Mouse (Mus musculus) cortical plate, adult 2 months (tissue): Measurements from ENCODE around the gene Cdk14. TPM values are rescaled to one million over a fixed set of nuclear protein-coding genes. Genes with fewer than 3 reads are reported as not detected.
"Not testable (repeated sequence)": the region's sequence is repeated elsewhere in the genome, so short reads cannot be mapped to it uniquely, and the experiment has no call there.

Experiments used
- H3K27ac ChIP-seq: fragments of 200-500 bp; 2 replicates; pipeline ENCODE4 v1.5.1; 2012; ENCODE audit warnings: low read length, control low read depth, inconsistent platforms; ENCODE audit not compliant: insufficient read depth
- H3K4me1 ChIP-seq: fragments of 200-500 bp; 2 replicates; pipeline ENCODE4 v1.6.1; 2011; ENCODE audit warnings: low read length; ENCODE audit not compliant: control insufficient read depth, insufficient read depth
- H3K4me3 ChIP-seq: fragments of 200-500 bp; 2 replicates; pipeline ENCODE4 v1.5.1; 2011; ENCODE audit warnings: mild to moderate bottlenecking, low read length, control low read depth; ENCODE audit not compliant: insufficient read depth
- CTCF ChIP-seq: fragments of 200-500 bp; IDR thresholded peaks from 2 replicates; pipeline ENCODE4 v1.5.1; 2011; ENCODE audit warnings: mild to moderate bottlenecking, control low read depth, low read length; ENCODE audit not compliant: insufficient read depth; ENCODE audit errors: extremely low read depth
- POLR2A ChIP-seq: fragments of 200-500 bp; IDR thresholded peaks from 2 replicates; pipeline ENCODE4 v1.6.1; 2011; ENCODE audit warnings: mild to moderate bottlenecking, low read length, control low read depth; ENCODE audit not compliant: insufficient read depth; ENCODE audit errors: extremely low read depth
- polyA plus RNA-seq: library from polyadenylated mRNA; depleted of rRNA; stranded (reverse); fragments of >200 nt; gene quantifications from 2 replicates; pipeline ENCODE4 v1.2.3, GENCODE M21; 2012

The Cdk14 gene
- polyA plus RNA-seq, 1 experiment = 89.5 TPM

DNA sequence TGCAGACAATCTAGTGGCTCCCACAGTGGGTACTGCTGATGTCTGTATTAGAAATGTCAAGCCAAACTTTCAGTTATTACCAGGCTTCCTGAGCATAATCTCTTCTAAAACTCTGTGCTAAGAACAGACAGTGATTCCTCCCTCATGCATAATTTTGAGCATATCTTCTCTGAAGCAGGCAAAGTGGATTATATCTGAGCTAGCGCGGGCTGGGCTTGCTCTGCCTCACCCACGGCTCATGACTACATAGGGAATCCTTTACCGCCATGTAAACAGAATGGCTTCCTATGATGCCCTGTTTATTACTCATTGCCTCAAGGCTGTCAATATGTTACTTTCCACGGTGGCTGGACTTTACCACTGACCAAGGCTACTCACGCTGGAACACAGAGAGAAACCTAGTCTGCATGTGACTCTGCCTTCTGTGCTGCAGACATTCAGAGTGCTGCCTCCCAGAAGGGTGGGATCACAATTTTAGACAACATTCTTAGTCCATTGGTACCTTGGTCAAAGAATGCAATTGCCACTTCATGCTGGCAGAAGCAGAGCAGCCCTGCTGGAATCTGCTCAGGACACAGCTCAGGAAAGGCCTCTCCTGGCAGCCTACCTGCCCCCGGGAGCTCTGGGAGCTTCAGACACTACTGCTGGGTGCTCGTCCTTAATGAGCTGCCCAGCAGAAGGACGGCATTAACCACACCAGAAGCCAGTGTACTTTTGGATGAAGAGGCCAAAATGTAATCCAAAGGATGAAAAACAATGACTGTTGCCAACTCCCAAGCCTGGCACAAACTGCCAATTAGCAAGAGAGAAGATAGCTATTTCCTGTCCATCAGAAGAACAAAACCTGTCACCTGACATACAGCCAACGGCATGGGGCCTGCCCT is 503.5 kb downstream of the Cdk14 start:
- no peak for TF ChIP-seq CTCF
- TF ChIP-seq POLR2A = no peak
- Histone ChIP-seq H3K4me1 (peaks cover 2% of the 10 kb centered on the region; the same call in 1 of the 2 replicates), H3K27ac (no peak overlapping the region), H3K4me3 (no peak overlapping the region)

DNA sequence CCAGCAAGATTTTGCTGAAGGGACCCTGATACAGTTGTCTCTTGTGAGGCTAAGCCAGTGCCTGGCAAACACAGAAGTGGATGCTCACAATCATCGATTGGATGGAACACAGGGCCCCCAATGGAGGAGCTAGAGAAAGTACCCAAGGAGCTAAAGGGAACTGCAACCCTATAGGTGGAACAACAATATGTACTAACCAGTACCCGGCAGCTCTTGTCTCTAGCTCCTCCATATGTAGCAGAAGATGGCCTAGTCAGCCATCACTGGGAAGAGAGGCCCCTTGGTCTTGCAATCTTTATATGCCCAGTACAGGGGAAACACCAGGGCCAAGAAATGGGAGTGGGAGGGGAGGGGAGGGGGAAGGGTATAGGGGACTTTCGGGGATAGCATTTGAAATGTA is 515.2 kb downstream of the Cdk14 start:
- H3K4me3 ChIP-seq, H3K27ac ChIP-seq, H3K4me1 ChIP-seq: not testable (repeated sequence)

DNA sequence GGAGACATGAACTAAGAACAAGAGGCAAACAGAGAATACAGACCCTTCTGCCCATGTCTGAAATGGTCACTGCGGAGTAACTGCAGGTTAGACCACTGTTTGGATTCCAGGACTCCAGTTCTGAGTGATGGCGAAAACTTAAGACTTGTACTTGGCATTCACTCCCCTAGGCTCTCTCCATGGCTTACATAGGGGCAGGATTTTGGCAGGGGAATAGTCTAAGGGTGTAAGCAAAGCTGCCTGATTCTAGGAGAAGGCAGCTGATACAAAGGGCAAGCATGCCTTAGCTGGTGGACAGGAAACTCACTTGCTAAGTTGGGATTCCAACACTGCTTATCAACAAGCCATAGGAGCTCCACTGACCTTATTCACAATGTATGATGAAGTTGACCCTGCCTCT is 521.9 kb downstream of the Cdk14 start:
- Histone ChIP-seq H3K27ac (no peak overlapping the region), H3K4me1 (no peaks in the 10 kb centered on the region), H3K4me3 (no peak overlapping the region)
- no peak for TF ChIP-seq CTCF

DNA sequence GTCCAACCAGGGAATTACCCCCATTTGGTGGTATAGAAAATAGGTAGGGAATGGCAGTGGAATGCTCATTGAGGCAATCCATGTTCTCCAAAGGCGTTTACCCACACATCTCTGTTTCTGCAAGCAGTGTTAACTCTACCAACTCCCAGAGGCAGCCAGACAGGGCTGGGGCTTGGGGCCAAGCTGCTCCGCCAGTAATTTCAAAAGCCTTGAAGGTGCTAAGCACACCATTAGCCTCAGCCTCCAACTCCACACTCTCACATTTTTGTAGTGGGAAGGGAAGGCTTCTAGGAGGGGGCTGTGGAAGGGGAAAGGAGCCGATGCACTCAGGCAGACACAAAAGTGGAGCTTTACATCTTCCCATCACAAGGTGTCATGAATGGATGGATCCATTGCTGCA is 525.1 kb downstream of the Cdk14 start:
- no peaks in the 10 kb centered on the region for H3K4me1 ChIP-seq
- H3K4me3 ChIP-seq = no peak overlapping the region
- H3K27ac ChIP-seq = no peak overlapping the region
- TF ChIP-seq POLR2A (no peak), CTCF (no peak)

DNA sequence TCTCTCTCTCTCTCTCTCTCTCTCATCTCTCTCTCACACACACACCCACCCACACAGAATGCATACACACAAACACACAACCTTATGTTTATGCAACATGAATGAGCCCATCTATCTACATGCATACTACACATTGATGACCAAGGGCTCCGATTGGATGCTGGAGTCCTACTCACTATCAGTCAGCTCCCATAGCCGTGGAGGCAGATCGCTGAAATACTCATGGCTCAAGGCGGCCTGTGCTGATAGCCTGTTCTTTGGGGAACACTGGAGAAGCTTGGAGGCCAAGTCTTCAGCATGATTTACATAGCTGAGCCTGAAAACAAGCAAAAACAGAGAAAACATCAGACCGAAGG is 526.3 kb downstream of the Cdk14 start:
- H3K27ac ChIP-seq = no peak overlapping the region
- H3K4me3 ChIP-seq = no peak overlapping the region
- no peak for TF ChIP-seq CTCF
- TF ChIP-seq POLR2A = no peak
- H3K4me1 ChIP-seq = no peaks in the 10 kb centered on the region

DNA sequence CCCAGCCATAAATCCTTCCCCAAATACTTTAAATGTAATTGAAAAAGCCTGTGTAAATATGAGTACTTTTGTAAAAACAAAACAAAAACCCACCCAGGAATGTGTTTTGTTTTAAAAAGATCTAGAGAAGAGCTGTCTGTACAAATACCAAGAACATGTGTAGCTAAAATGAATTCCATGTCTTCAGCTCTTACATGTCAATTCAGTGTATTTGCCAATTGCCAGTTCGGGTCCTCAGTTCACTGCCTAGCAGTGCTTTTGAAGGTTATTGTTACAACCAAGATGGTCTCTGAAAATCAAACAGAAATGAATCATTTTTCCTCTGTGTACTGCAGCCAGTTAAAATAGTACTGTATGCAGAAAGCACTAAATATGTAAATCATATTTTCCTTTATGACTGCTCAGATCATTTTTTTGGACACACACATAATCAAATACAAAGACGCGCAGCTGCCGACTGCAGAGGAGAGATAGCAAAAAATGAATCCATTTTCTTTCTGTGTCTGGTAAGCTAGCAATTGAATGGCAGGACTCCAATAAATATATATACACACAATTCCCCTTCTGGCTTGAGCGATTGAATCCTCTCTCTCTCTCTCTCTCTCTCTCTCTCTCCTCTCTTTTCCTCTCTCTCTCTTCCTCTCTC is 526.8 kb downstream of the Cdk14 start:
- Histone ChIP-seq H3K27ac (no peak overlapping the region), H3K4me3 (no peak overlapping the region)
- TF ChIP-seq CTCF (no peak), POLR2A (no peak)

DNA sequence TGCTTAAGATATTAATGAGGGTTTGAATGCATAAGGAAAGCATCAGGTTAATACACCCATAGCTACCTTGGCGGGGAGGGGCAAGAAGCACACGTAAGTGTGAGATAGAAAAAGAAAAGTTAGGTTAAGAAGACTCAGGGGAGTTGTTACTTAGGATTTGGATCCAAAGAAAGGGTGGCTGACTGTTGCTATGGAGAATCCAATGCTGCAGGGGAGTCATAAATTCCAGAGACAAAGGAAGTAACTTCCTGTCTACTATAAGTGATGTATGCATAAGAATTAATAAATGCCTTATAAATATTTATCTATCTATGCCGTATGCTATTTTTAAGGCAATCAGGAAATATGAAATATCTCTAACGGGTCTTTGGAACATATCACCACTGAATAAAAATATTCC is 527.4 kb downstream of the Cdk14 start:
- Histone ChIP-seq H3K4me3 (no peak overlapping the region), H3K27ac (no peak overlapping the region), H3K4me1 (no peaks in the 10 kb centered on the region)
- TF ChIP-seq CTCF = no peak
- no peak for TF ChIP-seq POLR2A

More for the DNA sequence above, 526.8 kb downstream of the Cdk14 start:
- H3K4me1 ChIP-seq = no peaks in the 10 kb centered on the region

DNA sequence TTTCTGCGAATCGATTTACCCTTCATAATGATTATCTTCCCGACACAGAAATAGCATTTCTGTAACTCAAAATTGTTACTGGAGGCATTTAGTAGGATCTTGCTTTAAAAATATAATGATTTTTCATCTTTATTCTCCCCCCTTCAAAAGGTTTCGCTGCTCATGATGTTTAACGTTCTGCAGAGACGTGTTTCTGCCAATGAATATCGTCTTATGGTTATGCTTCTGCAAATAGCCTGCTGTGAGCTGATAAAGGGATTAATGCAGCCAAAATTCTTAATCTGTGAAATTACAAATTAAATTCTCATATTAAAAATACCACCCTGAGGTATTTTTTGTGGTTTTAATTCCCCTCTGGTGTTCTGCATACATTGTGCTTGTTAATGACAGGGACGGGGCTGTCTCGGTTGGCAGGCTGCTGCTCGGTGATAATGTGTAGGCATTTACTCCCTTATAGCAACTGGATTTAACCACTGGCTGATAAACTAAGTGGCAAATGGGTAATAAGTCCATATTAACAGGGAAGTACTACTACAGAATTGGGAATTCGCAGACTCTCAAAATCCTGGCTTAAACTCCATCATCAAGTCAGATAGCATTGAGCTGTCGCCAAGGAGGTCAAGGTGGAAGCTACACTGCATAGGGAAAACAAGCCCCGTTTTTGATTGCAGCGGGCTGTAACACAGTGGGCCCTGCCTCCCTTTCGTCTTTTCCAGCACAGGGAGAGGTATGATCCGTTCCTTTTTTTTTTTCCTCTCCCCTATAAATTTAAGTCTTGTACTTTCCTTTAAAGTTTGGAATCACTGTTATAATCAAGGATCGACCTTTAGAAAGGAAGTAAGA is 528.0 kb downstream of the Cdk14 start:
- Histone ChIP-seq H3K4me3 (no peak overlapping the region), H3K27ac (no peak overlapping the region), H3K4me1 (no peaks in the 10 kb centered on the region)
- TF ChIP-seq POLR2A (no peak), CTCF (no peak)

DNA sequence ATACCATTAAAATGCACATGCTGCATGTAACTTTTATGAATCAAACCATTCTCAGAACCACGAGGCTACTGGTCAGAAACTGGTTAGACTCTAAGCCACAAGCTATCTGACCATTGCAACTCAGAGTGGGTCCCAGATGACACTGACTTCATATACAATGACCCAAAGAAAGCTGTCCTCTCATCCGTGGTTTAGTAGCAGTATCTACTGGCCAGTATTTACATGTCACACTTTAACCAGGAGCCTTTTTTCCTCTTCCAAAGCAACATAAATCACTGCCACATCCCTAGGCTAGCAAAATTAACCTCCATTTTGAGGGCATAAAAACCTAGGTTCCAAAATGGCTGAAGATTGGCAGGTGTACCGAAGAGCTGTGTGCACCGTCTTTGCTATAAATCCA is 533.0 kb downstream of the Cdk14 start:
- no peaks in the 10 kb centered on the region for H3K4me1 ChIP-seq
- TF ChIP-seq POLR2A (no peak), CTCF (no peak)
- H3K27ac ChIP-seq = no peak overlapping the region
- no peak overlapping the region for H3K4me3 ChIP-seq

DNA sequence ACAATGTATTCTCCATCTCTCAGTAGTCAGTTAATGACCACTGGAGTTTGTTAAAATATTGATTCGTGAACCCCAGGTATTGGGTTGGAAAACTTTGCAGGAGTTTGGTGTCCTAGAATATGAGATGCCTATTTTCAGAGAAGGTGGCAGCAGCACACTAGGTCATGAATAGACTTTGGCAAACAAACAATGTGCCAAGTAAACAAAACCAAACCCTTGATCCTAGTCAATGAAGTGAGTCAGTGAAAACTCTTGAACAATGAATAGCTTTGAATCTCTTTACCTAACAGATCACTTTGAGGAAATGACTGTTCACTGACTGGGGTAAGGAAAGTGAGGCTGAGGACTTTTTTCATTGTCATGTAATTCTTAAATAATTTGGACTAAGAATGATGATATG is 537.3 kb downstream of the Cdk14 start:
- Histone ChIP-seq H3K4me3 (no peak overlapping the region), H3K4me1 (no peaks in the 10 kb centered on the region), H3K27ac (no peak overlapping the region)
- TF ChIP-seq POLR2A = no peak
- TF ChIP-seq CTCF = no peak
